In the genomic region with DNA sequence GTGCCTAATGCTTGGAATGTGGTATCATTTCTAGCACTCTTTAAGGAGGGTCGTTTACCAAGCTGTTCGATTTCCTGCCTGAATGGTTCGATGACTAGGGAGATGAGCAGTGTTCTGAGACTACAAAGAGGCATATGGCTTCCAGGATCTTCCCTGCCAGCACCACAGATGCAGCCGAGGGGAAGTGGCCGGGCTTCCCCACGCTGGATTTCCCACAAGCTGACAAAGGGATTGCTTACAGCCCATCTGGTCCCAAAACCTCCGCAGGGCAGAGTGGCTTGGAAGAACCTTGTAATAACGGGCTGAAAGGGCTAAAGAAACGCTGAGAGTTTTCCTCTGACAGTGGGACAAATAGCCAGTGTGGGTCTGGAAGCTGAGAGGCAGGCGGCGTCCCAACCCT, we compare ENCODE assay signal across 8 mouse cellular contexts. TPM values are rescaled to one million over a fixed set of nuclear protein-coding genes. Genes with fewer than 3 reads are reported as not detected.
DNase-seq lines count a peak whose midpoint lies in the region; ATAC-seq lines count a peak whose summit lies in the region.

No protein-coding gene starts in this region.

- H3K27me3 ChIP-seq in heart, embryonic 16.5 days (ENCODE audit: control insufficient read depth, insufficient read depth, low read length) = no peaks in the 10 kb centered on the region
- H3K27me3 ChIP-seq in embryonic facial prominence, embryonic 15.5 days = no peaks in the 10 kb centered on the region
- H3K27me3 ChIP-seq in neural tube, embryonic 11.5 days (ENCODE audit: control insufficient read depth, insufficient read depth, low read length) = no peaks in the 10 kb centered on the region

- 0 out of 2 replicates have a peak overlapping the region, but pooled peaks have one; percentile 20 for H3K9ac ChIP-seq in heart, embryonic 16.5 days (ENCODE audit: low read length)
- no peak overlapping the region for H3K9ac ChIP-seq in embryonic facial prominence, embryonic 15.5 days
- 0 out of 2 replicates have a peak overlapping the region, but pooled peaks have one; percentile 5 for H3K9ac ChIP-seq in neural tube, embryonic 11.5 days (ENCODE audit: low read length)

- no peak overlapping the region for H3K4me3 ChIP-seq in heart, embryonic 16.5 days (ENCODE audit: low read length)
- H3K4me3 ChIP-seq in embryonic facial prominence, embryonic 15.5 days (replicated peaks) = no peak overlapping the region
- H3K4me3 ChIP-seq in neural tube, embryonic 11.5 days (ENCODE audit: low read depth, low read length) = no peak overlapping the region

- H3K9me3 ChIP-seq in heart, embryonic 16.5 days (replicated peaks; ENCODE audit: control insufficient read depth, low read length) = no peaks in the 10 kb centered on the region
- H3K9me3 ChIP-seq in embryonic facial prominence, embryonic 15.5 days (replicated peaks) = no peaks in the 10 kb centered on the region
- H3K9me3 ChIP-seq in neural tube, embryonic 11.5 days (ENCODE audit: control insufficient read depth, low read length) = no peaks in the 10 kb centered on the region

- no peak overlapping the region for H3K4me2 ChIP-seq in heart, embryonic 16.5 days (ENCODE audit: low read depth, low read length)
- H3K4me2 ChIP-seq in embryonic facial prominence, embryonic 15.5 days (replicated peaks) = no peak overlapping the region
- no peak overlapping the region for H3K4me2 ChIP-seq in neural tube, embryonic 11.5 days (ENCODE audit: low read depth)

- no peak for DNase-seq in heart, adult 9 months (ENCODE audit: low spot score in 2 of 2)
- peak; percentile 31 for DNase-seq in layer of hippocampus, adult 9-10 months (ENCODE audit: low spot score)
- DNase-seq in neural tube, embryonic 11.5 days (ENCODE audit: low spot score) = peak; percentile 70
- no peak for DNase-seq in adipocyte (ENCODE audit: low spot score)
- DNase-seq in liver = no peak

- no peaks in the 10 kb centered on the region for H3K36me3 ChIP-seq in heart, embryonic 16.5 days (ENCODE audit: control insufficient read depth, insufficient read depth)
- no peaks in the 10 kb centered on the region for H3K36me3 ChIP-seq in embryonic facial prominence, embryonic 15.5 days
- H3K36me3 ChIP-seq in neural tube, embryonic 11.5 days (ENCODE audit: control insufficient read depth, insufficient read depth, low read length) = no peaks in the 10 kb centered on the region

- peaks cover 46% of the 10 kb centered on the region for H3K4me1 ChIP-seq in heart, embryonic 16.5 days (ENCODE audit: control insufficient read depth, insufficient read depth, low read length)
- peaks cover 95% of the 10 kb centered on the region for H3K4me1 ChIP-seq in embryonic facial prominence, embryonic 15.5 days
- peaks cover 46% of the 10 kb centered on the region for H3K4me1 ChIP-seq in neural tube, embryonic 11.5 days (ENCODE audit: control insufficient read depth, insufficient read depth, low read length)

- 60% methylated on average over 11 of the region's 11 CpGs for WGBS in heart, embryonic 16.5 days
- WGBS in embryonic facial prominence, embryonic 15.5 days = 19% methylated on average over 11 of the region's 11 CpGs
- 16% methylated on average over 11 of the region's 11 CpGs for WGBS in neural tube, embryonic 11.5 days

- no peak for ATAC-seq in heart, embryonic 16.5 days (replicated peaks; ENCODE audit: extremely low read depth, insufficient read depth, low FRiP score)
- peak; percentile 32; the same call in 1 of the 2 replicates for ATAC-seq in embryonic facial prominence, embryonic 15.5 days (ENCODE audit: insufficient number of reproducible peaks, low FRiP score, low TSS enrichment, low read depth)
- ATAC-seq in neural tube, embryonic 11.5 days (ENCODE audit: insufficient read depth, low FRiP score, low TSS enrichment) = 0 out of 2 replicates have a peak, but pooled peaks have one; percentile 16
- no peak for ATAC-seq in megakaryocyte progenitor cell, adult 5-6 weeks (replicated peaks; ENCODE audit: poor library complexity)

- H3K27ac ChIP-seq in heart, embryonic 16.5 days (ENCODE audit: low read length) = peak overlapping the region; percentile 35; the same call in 1 of the 2 replicates
- H3K27ac ChIP-seq in embryonic facial prominence, embryonic 15.5 days (replicated peaks) = peak overlapping the region; percentile 82
- H3K27ac ChIP-seq in neural tube, embryonic 11.5 days (ENCODE audit: low read depth, low read length) = peak overlapping the region; percentile 91

RNA-seq across cellular contexts. Expression of gene Glod4, which starts 46.8 kb away (rescaled TPM):
- polyA plus RNA-seq in heart, embryonic 16.5 days (2015; fragmentation: Nextera tagmentation; extraction: Ambion mirVana) = 115 and 122 TPM in 2 replicates
- 111 and 126 TPM in 2 replicates for polyA plus RNA-seq in embryonic facial prominence, embryonic 15.5 days (2015; fragmentation: Nextera tagmentation; extraction: Ambion mirVana)
- 116 and 118 TPM in 2 replicates for polyA plus RNA-seq in neural tube, embryonic 11.5 days (2014; fragmentation: Nextera tagmentation; extraction: Ambion mirVana)
- 83.9 and 84.1 TPM in 2 replicates for total RNA-seq in megakaryocyte progenitor cell, adult 5-6 weeks (2015)
- 156 and 273 TPM in 2 replicates for total RNA-seq in megakaryocyte progenitor cell, adult 5-6 weeks (2017)

RNA-seq across cellular contexts. Expression of gene Mrm3, which starts 46.9 kb away (rescaled TPM):
- 29.1 and 31.7 TPM in 2 replicates for polyA plus RNA-seq in heart, embryonic 16.5 days (2015; fragmentation: Nextera tagmentation; extraction: Ambion mirVana)
- 23.8 and 24.3 TPM in 2 replicates for polyA plus RNA-seq in embryonic facial prominence, embryonic 15.5 days (2015; fragmentation: Nextera tagmentation; extraction: Ambion mirVana)
- 18.6 and 18.8 TPM in 2 replicates for polyA plus RNA-seq in neural tube, embryonic 11.5 days (2014; fragmentation: Nextera tagmentation; extraction: Ambion mirVana)
- 16.3 and 21.1 TPM in 2 replicates for total RNA-seq in megakaryocyte progenitor cell, adult 5-6 weeks (2015)
- 28.7 and 36.5 TPM in 2 replicates for total RNA-seq in megakaryocyte progenitor cell, adult 5-6 weeks (2017)

Comparison
In these comparisons a context has a peak if more than half of its experiments do, and no peak if none do; other contexts are left out.
1. ATAC-seq: peak in embryonic facial prominence, embryonic 15.5 days (single experiment) and neural tube, embryonic 11.5 days (single experiment); none in heart, embryonic 16.5 days (single experiment) and megakaryocyte progenitor cell, adult 5-6 weeks (single experiment).
2. H3K27ac ChIP-seq: peak in every context shown above with its lines; median percentile 91 in neural tube, embryonic 11.5 days; 82 in embryonic facial prominence, embryonic 15.5 days; 35 in heart, embryonic 16.5 days.
3. DNase-seq: peak in layer of hippocampus, adult 9-10 months (single experiment) and neural tube, embryonic 11.5 days (single experiment); none in heart, adult 9 months (0 of 2), adipocyte (single experiment) and liver (single experiment).